Mouse (Mus musculus) stomach, postnatal 0 days (tissue): ENCODE data around the gene Mkrn2.

Experiments used
- CTCF ChIP-seq: IDR thresholded peaks from 2 replicates; pipeline ENCODE4 v1.5.1; 2016; ENCODE audit warnings: antibody characterized with exemption, low read depth, mild to moderate bottlenecking, moderate library complexity
- EP300 ChIP-seq: optimal IDR thresholded peaks from 2 replicates; pipeline ENCODE3; 2016; ENCODE audit warnings: antibody characterized with exemption

DNA sequence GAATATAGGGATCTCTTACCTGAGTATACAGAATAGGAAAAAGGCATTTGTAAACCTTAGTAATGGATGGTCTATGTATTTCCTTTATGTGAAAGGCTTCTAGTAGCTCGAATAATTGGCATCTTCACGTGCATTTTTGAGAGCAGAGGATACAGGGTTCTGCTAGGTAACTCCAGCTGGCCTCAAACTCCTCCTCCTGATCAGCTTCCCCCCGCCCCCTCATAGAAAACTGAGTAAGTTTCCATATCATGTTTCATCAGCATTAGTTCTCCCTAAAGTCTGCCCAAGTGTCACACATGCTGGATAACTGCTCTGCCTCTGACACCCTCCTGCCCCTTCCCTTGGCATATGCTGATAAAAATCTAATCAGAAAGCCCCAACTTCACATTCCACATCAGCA, 20.9 kb upstream of the Mkrn2 start:
- TF ChIP-seq EP300 = no peak
- TF ChIP-seq CTCF = no peak
